Mouse (Mus musculus) lung, adult 2 months (tissue): ENCODE results near the gene Capns2.

Experiments
- CTCF ChIP-seq: fragments of 200-500 bp; IDR thresholded peaks from 2 replicates; pipeline ENCODE4 v1.5.1; 2011; ENCODE audit warnings: mild to moderate bottlenecking, low read length, control low read depth; ENCODE audit not compliant: insufficient read depth
- POLR2A ChIP-seq: fragments of 200-500 bp; IDR thresholded peaks from 2 replicates; pipeline ENCODE4 v1.6.1; 2011; ENCODE audit warnings: low read depth, mild to moderate bottlenecking, control low read depth, low read length, borderline replicate concordance; ENCODE audit errors: extremely low read depth

DNA sequence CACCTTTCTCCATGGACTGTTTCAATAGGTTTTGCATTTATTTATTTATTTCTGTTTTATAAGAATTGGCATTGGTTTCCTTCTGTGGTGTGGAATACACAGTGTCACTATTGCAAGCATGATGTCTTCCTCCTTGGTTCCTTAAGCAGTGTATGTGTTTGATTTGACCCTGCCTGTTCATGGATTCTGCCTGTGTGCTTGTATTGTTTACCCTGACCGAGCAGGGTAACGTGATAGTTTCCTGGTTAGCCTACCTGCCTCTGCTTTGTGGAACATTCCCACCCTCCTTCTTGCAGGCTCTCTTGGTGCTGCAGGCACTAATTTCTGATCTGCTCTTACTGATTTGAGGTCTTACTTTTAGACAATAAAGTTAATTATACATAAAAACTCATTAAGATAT, 7.3 kb upstream of the Capns2 start:
- TF ChIP-seq CTCF (no peak), POLR2A (no peak)
